Mouse (Mus musculus) adrenal gland, adult 18-20 months (tissue): ENCODE measurements at regions not wholly inside any gene's neighbourhood (a gene's known extent, or its start where the extent isn't known, plus 50 kb on each side); places are given as distances from the start of the nearest gene placed in this dataset.

ENCODE experiments used
- DNase-seq, 2 experiments: peaks; one replicate each; pipeline ENCODE4 v3.0.0; 2021 to 2022; ENCODE audit warnings: low spot score in 2 of 2

DNA sequence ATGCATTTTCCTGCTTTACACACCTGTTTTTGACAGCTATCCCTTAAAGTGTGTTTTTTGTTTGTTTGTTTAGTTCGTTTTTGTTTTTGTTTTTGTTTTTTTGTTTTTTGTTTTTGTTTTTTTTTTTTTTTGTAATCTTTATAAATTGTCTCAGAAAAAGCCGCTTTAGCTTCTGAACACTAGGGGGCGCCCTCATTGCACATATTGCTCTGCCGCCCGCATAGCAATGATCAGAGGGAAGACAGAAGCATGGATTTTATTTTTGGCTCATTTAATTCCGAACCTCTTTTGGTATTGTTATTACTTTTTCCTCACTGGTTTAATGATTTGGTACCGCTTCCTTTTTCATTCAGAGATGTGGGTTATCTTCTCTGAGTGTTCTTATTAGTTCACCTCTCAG is 569.9 kb upstream of the Gm10800 start:
- peak; percentile 27 for DNase-seq
